Mouse (Mus musculus): ENCODE data around the gene Timm8a1. TPM values are rescaled to one million over a fixed set of nuclear protein-coding genes. Genes with fewer than 3 reads are reported as not detected.

The Timm8a1 gene
- total and polyA plus RNA-seq, 3 experiments: 240 to 449 (median 267) TPM

DNA sequence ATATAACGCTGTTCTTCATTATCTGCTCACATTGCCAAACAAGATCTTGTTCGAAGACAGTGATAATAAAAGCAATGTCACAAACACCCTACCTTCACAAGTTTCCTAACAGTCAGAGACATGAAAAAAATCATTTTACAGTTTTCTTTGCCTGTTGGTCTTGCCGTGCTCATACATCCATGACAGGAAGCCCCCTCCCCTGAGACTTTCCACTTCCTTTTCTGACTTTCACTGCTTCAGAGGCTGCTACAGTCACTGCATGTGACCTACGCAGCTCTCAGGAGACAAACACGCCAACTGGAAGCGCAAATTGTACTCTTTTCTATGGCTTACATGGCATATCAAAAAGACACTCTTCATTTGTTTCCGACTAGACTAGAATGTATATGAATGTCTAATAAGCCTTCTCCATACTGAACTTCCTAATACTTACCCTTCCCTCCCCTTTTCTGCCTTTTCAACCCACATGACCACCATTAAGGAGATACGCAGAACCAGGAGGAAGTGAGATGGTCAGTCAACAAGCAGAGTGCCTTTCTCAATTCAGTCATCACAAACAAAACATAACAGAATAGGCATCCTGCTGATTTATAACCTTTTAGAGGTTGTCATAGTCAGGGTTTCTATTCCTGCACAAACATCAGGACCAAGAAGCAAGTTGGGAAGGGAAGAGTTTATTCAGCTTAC is 25.0 kb upstream of the Timm8a1 start:
- Histone ChIP-seq H3K79me2 (ENCODE audit: control insufficient read depth, insufficient read depth, low read length, poor library complexity) (no peaks in the 10 kb centered on the region; the same call in 1 of the 2 replicates), H3K27me3 (ENCODE audit: control insufficient read depth in 1 of 2, insufficient read depth in 2 of 2, low read length in 2 of 2) (no peaks in the 10 kb centered on the region), H3K9me3 (replicated peaks; ENCODE audit: insufficient read depth, low read length) (no peaks in the 10 kb centered on the region), H3K27ac (ENCODE audit: control insufficient read depth, low read depth, low read length) (peak overlapping the region; percentile 11; the same call in 1 of the 2 replicates), H3K36me3 (ENCODE audit: control insufficient read depth in 1 of 2, insufficient read depth in 2 of 2, low read length in 2 of 2) (peaks cover 44 to 45% of the 10 kb centered on the region in 2 experiments), H3K9ac (ENCODE audit: control insufficient read depth, low read depth, low read length, poor library complexity, severe bottlenecking) (no peak overlapping the region), H3K4me3 (ENCODE audit: control insufficient read depth in 1 of 2, insufficient read depth in 1 of 2, low read depth in 2 of 2, low read length in 2 of 2) (no peak overlapping the region), H3K4me1 (ENCODE audit: control insufficient read depth in 1 of 2, insufficient read depth in 2 of 2, low read length in 2 of 2) (peaks cover 16 to 29% of the 10 kb centered on the region in 2 experiments)
- TF ChIP-seq POLR2A (IDR thresholded peaks at IDR 0.05; ENCODE audit: control insufficient read depth in 1 of 2, insufficient read depth in 1 of 2, low read depth in 1 of 2, low read length in 2 of 2, poor library complexity in 1 of 2): 0 out of 4 replicates have a peak, but pooled peaks of 1 of the 2 experiments have one; percentile 29
- TF ChIP-seq KAT2A (conservative IDR thresholded peaks at IDR 0.05; ENCODE audit: low read depth, low read length): no peak
- no peak for DNase-seq (ENCODE audit: low read depth, low spot score)

DNA sequence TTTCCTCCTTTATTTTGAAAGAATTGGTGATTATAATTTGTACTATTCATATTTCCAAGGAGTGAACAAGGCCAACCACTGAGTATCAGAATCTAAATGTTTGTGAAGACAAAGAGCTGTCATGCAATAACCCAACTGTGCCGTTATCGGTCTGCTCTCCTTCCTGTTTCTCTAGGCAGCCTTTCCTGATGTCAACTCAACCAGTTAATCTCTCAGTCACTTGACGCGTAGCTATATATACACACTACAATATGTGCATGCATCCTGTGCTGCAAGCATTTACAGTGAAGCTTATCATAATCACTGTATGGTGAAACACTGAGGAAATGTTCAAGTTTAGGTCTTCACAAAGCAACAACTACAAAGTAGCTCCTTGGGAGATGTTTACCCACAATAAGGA is 22.7 kb upstream of the Timm8a1 start:
- no peak overlapping the region for H3K4me3 ChIP-seq (ENCODE audit: control insufficient read depth in 1 of 2, insufficient read depth in 1 of 2, low read depth in 2 of 2, low read length in 2 of 2)
- H3K36me3 ChIP-seq (ENCODE audit: control insufficient read depth in 1 of 2, insufficient read depth in 2 of 2, low read length in 2 of 2): peaks cover 37 to 47% of the 10 kb centered on the region in 2 experiments
- peak; percentile 95 for DNase-seq (ENCODE audit: low read depth, low spot score)
- H3K9ac ChIP-seq (ENCODE audit: control insufficient read depth, low read depth, low read length, poor library complexity, severe bottlenecking): no peak overlapping the region
- H3K9me3 ChIP-seq (replicated peaks; ENCODE audit: insufficient read depth, low read length): no peaks in the 10 kb centered on the region
- no peaks in the 10 kb centered on the region for H3K27me3 ChIP-seq (ENCODE audit: control insufficient read depth in 1 of 2, insufficient read depth in 2 of 2, low read length in 2 of 2)
- H3K27ac ChIP-seq (ENCODE audit: control insufficient read depth, low read depth, low read length): peak overlapping the region; percentile 92
- H3K79me2 ChIP-seq (ENCODE audit: control insufficient read depth, insufficient read depth, low read length, poor library complexity): peaks cover 3% of the 10 kb centered on the region; the same call in 1 of the 2 replicates
- H3K4me1 ChIP-seq (ENCODE audit: control insufficient read depth in 1 of 2, insufficient read depth in 2 of 2, low read length in 2 of 2): peaks cover 16 to 29% of the 10 kb centered on the region in 2 experiments
- TF ChIP-seq MXI1 (IDR thresholded peaks at IDR 0.05; ENCODE audit: low read depth, low read length) (peak; percentile 95), KAT2A (conservative IDR thresholded peaks at IDR 0.05; ENCODE audit: low read depth, low read length) (no peak), GATA1 (IDR thresholded peaks at IDR 0.05; ENCODE audit: low read depth, low read length) (peak; percentile 98), CTCF (IDR thresholded peaks at IDR 0.05 in 2 of 3, conservative IDR thresholded peaks at IDR 0.05 in 1 of 3; ENCODE audit: control insufficient read depth in 1 of 3, insufficient read depth in 1 of 3, low read depth in 2 of 3, low read length in 3 of 3, poor library complexity in 1 of 3, severe bottlenecking in 1 of 3) (no peak), USF1 (IDR thresholded peaks at IDR 0.05; ENCODE audit: low read depth, low read length) (peak; percentile 68), GABPA (IDR thresholded peaks at IDR 0.05; ENCODE audit: low read depth, low read length) (no peak), MEF2A (IDR thresholded peaks at IDR 0.05; ENCODE audit: extremely low read depth, insufficient replicate concordance, low read depth, low read length, poor library complexity, severe bottlenecking) (peak; percentile 94), HCFC1 (IDR thresholded peaks at IDR 0.05; ENCODE audit: low read depth, low read length) (peak; percentile 71), BHLHE40 (IDR thresholded peaks at IDR 0.05; ENCODE audit: borderline replicate concordance, low read depth, low read length) (peak; percentile 87), CHD2 (IDR thresholded peaks at IDR 0.05; ENCODE audit: low read length) (no peak), CHD1 (IDR thresholded peaks at IDR 0.05; ENCODE audit: low read depth, low read length) (no peak), EP300 (IDR thresholded peaks at IDR 0.05; ENCODE audit: low read depth in 1 of 2, low read length in 2 of 2) (peak; percentile 90 to 91), RAD21 (IDR thresholded peaks at IDR 0.05; ENCODE audit: low read depth, low read length) (no peak), TAL1 (IDR thresholded peaks at IDR 0.05; ENCODE audit: low read length) (peak; percentile 39), POLR2AphosphoS2 (IDR thresholded peaks at IDR 0.05; ENCODE audit: low read length) (no peak), MYB (IDR thresholded peaks at IDR 0.05; ENCODE audit: low read depth, low read length) (no peak; the same call in 1 of the 2 replicates), UBTF (IDR thresholded peaks at IDR 0.05; ENCODE audit: borderline replicate concordance, insufficient read depth, low read depth, low read length) (no peak), MAFK (IDR thresholded peaks at IDR 0.05; ENCODE audit: borderline replicate concordance, low read depth, low read length) (peak; percentile 62; the same call in 1 of the 2 replicates), MYC (IDR thresholded peaks at IDR 0.05; ENCODE audit: low read depth, low read length) (peak; percentile 77; the same call in 1 of the 2 replicates), ZC3H11A (IDR thresholded peaks at IDR 0.05; ENCODE audit: low read depth, low read length) (no peak), TCF12 (IDR thresholded peaks at IDR 0.05; ENCODE audit: low read depth, low read length) (peak; percentile 89), MAZ (IDR thresholded peaks at IDR 0.05; ENCODE audit: low read depth, low read length) (no peak), ZMIZ1 (IDR thresholded peaks at IDR 0.05; ENCODE audit: low read depth, low read length) (no peak), ZNF384 (IDR thresholded peaks at IDR 0.05; ENCODE audit: low read depth, low read length) (no peak; the same call in 1 of the 2 replicates), E2F4 (IDR thresholded peaks at IDR 0.05; ENCODE audit: borderline replicate concordance, low read depth, low read length) (no peak), NELFE (IDR thresholded peaks at IDR 0.05; ENCODE audit: low read depth, low read length) (no peak), NRF1 (IDR thresholded peaks at IDR 0.05; ENCODE audit: insufficient read depth, low read depth, low read length, poor library complexity, severe bottlenecking) (no peak), ETS1 (IDR thresholded peaks at IDR 0.05; ENCODE audit: low read depth, low read length) (peak; percentile 98), TBP (IDR thresholded peaks at IDR 0.05; ENCODE audit: low read depth, low read length) (peak; percentile 80)
